Mouse (Mus musculus) forelimb bud, embryonic 11.5 days (tissue): ENCODE results near the gene Nfxl1.

ENCODE experiments used
- DNase-seq: peaks from one replicate; pipeline ENCODE4 v3.0.0-alpha.2; 2012; ENCODE audit warnings: low read depth, low spot score

Nfxl1 gene

DNA sequence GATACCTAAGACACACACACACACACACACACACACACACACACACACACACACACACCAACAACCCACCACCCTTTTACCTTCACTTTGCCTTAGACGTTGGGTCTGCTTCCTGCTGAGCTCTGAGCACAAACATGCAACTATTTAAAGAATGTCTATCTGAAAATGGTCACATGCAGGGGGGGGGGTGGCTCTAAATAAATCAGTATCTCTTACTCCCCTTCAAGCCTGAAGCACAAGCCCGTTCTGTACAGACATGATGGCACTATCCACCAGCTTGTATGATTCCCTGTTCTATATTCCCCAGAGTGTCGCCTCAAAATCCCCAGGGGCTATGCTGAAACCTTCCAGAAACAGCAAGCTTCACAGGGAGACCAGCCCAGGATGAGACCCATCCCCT is 57.7 kb downstream of the Nfxl1 start:
- DNase-seq: no peak

DNA sequence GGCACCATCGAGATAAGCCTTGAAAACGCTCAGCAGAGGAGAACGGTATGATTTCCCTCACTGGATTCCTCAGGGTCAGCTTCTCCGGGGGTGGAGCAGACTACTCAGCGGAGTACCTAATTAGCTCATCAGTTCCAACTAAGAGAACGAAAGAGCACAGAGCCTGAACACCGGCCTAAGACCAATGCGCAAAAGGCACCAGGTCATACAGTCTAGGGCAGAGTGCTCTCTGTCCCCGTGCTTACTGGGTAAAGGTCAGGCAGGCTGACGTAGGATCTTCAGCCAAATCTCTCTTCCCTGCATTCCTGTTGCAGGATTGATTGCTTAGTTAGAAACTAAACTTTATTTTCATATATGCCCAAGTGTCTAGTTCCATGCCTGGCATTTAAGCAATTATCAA is 61.2 kb downstream of the Nfxl1 start:
- DNase-seq: no peak

- DNase-seq: no peak
These were observed 62.7 kb downstream of the Nfxl1 start for GRCm38 (mm10) chr5:72496756-72497155.

- DNase-seq: no peak
These were observed 65.6 kb downstream of the Nfxl1 start for GRCm38 (mm10) chr5:72493906-72494305.

GRCm38 (mm10) chr5:72491232-72491631 is 68.3 kb downstream of the Nfxl1 start:
- DNase-seq: no peak

- DNase-seq: peak; percentile 68
These were observed 79.0 kb downstream of the Nfxl1 start for GRCm38 (mm10) chr5:72480456-72480855.

DNA sequence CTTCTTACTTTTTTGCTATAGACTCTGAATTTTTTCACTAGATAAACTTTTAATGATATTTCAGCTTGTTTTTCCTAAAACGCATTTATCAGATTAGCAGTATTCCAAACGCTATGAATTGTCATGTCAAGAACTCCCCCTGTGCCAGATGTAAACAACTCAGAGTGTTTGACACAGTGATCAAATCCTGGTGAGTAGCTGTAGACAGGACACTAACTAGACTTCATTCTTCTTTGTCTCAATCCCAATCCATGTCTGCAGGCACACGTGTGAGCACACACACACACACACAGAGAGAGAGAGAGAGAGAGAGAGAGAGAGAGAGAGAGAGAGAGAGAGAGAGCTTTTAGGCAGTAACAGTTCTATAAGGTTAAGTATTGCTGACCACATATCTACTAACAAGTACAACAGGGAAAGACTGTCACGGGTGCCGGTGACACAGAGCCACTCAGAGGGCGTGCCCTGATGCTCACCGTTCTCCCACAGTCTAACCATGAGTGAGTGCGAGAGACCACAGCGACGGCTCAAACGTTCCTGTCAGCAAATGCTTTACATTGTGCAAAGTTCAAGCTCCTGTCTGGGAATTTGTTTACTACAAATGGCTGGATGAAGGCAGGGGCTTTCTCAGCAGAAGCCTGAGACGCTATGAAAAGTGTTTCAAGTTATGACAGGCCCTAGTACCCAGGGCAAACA is 87.0 kb downstream of the Nfxl1 start:
- no peak for DNase-seq

DNA sequence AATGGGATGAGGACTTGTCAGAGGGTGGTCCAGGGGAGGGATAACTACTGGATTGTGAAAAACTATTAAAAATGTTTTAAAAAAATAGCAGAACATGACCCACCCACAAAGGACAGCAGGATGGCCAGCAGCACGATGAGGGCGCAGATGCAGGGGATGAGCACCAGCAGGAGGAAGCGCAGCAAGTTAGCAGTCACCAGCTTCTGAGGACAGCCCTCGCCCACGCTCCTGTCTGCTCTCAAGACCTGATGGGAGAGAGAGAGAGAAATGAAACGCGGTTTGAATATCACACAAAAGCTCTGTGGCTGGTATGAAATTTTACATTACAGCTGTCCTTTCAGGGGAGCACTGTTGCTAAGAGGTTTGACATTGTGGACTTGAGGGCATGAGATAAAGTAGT is 87.7 kb downstream of the Nfxl1 start:
- DNase-seq: no peak

GRCm38 (mm10) chr5:72464932-72465331 is 94.6 kb downstream of the Nfxl1 start:
- DNase-seq: no peak
